Comparison of ENCODE assay signal across 8 mouse cellular contexts in genomic region chr16:44725286-44726223, GRCm38 (mm10). TPM values are rescaled to one million over a fixed set of nuclear protein-coding genes. Genes with fewer than 3 reads are reported as not detected.
DNase-seq lines count a peak whose midpoint lies in the region; TF ChIP-seq lines count a peak whose summit lies in the region.

No protein-coding gene starts in this region.

- peak; percentile 78 to 95 for DNase-seq in adrenal gland, adult (ENCODE audit: inconsistent age in 2 of 2, low spot score in 1 of 2)
- DNase-seq in adrenal gland, postnatal 4 days (ENCODE audit: low spot score in 2 of 2): no peak
- peak; percentile 85 for DNase-seq in embryo, embryonic 10 days (ENCODE audit: low spot score)
- DNase-seq in gastrocnemius, adult 8-10 months (ENCODE audit: low spot score in 2 of 2): peak; percentile 63 to 66
- peak; percentile 91 for DNase-seq in induced T-regulatory cell, adult 2 months (ENCODE audit: low read depth)
- DNase-seq in left cerebral cortex, adult 2 months (ENCODE audit: extremely low spot score in 1 of 2, low spot score in 2 of 2): peak; percentile 74 to 82
- peak; percentile 70 for DNase-seq in right cerebral cortex, postnatal 14 days

- 39% methylated on average over 12 of the region's 14 CpGs for WGBS in macrophage (ENCODE audit: missing documents)

- H3K27ac ChIP-seq in left cerebral cortex, adult 2 months: peak overlapping the region; percentile 95
- peak overlapping the region; percentile 78 for H3K27ac ChIP-seq in macrophage

- H3K36me3 ChIP-seq in macrophage (ENCODE audit: inconsistent target): peaks cover 12% of the 10 kb centered on the region

- H3K79me2 ChIP-seq in macrophage (ENCODE audit: inconsistent target): peaks cover 69% of the 10 kb centered on the region

- intact Hi-C loops in left cerebral cortex, adult 2 months (cut with DNase I): loop anchor here (1.0 to 2.0 kb wide), 3 partner anchors 37 to 399 kb away; no protein-coding TSS in a partner anchor

- peak; percentile 93 for TF ChIP-seq CTCF in left cerebral cortex, adult 2 months (IDR thresholded peaks at IDR 0.05)

- peak overlapping the region; percentile 93 for H3K4me3 ChIP-seq in left cerebral cortex, adult 2 months
- H3K4me3 ChIP-seq in macrophage (ENCODE audit: inconsistent target): peak overlapping the region; percentile 90

RNA-seq across cellular contexts. Expression of gene Nepro, which starts 1.5 kb away (rescaled TPM):
- total RNA-seq in adrenal gland, postnatal 4 days (2021): 10 to 100 TPM; 11.3 to 13.5 TPM
- total RNA-seq in gastrocnemius, adult 8-10 months (2022): 1 to 10 TPM; 2.9 to 5.6 (median 3.3) TPM
- total RNA-seq in left cerebral cortex, adult 2 months (2021): 1 to 10 TPM; 4.8 to 5.0 TPM
- total RNA-seq in macrophage (2018; cell fraction: chromatin; rRNA removed): 10 to 100 TPM; 11.7 to 28.5 (median 21.0) TPM
- 1 to 10 TPM; 3.7 to 8.9 (median 6.0) TPM for total RNA-seq in macrophage (2018; cell fraction: cytosol; rRNA removed)
- total RNA-seq in macrophage (2018; cell fraction: nucleus; rRNA removed): 10 to 100 TPM in 25 of 26 experiments, 1 to 10 TPM in 1; 10.0 to 32.5 (median 15.5) TPM
- 7.2 to 8.6 TPM (median 7.6 TPM) in 3 replicates for polyA plus RNA-seq in macrophage (2018)

RNA-seq across cellular contexts. Expression of gene Gtpbp8, which starts 20.6 kb away (rescaled TPM):
- total RNA-seq in adrenal gland, postnatal 4 days (2021): 10 to 100 TPM; 23.1 to 23.7 TPM
- total RNA-seq in gastrocnemius, adult 8-10 months (2022): 1 to 10 TPM; 4.7 to 9.5 (median 6.7) TPM
- total RNA-seq in left cerebral cortex, adult 2 months (2021): 10 to 100 TPM; 24.4 to 25.7 TPM
- total RNA-seq in macrophage (2018; cell fraction: chromatin; rRNA removed): 10 to 100 TPM in 23 of 26 experiments, 1 to 10 TPM in 3; 6.4 to 59.2 (median 25.5) TPM
- 10 to 100 TPM; 13.9 to 34.7 (median 24.2) TPM for total RNA-seq in macrophage (2018; cell fraction: cytosol; rRNA removed)
- 10 to 100 TPM; 11.5 to 61.5 (median 25.2) TPM for total RNA-seq in macrophage (2018; cell fraction: nucleus; rRNA removed)
- 23.0 to 34.3 TPM (median 27.6 TPM) in 3 replicates for polyA plus RNA-seq in macrophage (2018)

RNA-seq across cellular contexts. Expression of gene Cd200r1, which starts 40.0 kb away (rescaled TPM):
- total RNA-seq in adrenal gland, postnatal 4 days (2021): under 1 TPM; 0.56 to 0.96 TPM
- under 1 TPM in 1 of 4 experiments, not detected in 3; 0.16 TPM for total RNA-seq in gastrocnemius, adult 8-10 months (2022)
- 1 to 10 TPM; 1.0 to 1.1 TPM for total RNA-seq in left cerebral cortex, adult 2 months (2021)
- total RNA-seq in macrophage (2018; cell fraction: chromatin; rRNA removed): 100 to 1,000 TPM in 9 of 26 experiments, 10 to 100 TPM in 16, 1 to 10 TPM in 1; 6.9 to 227 (median 68.2) TPM
- 100 to 1,000 TPM in 13 of 26 experiments, 10 to 100 TPM in 13; 44.5 to 152 (median 99.2) TPM for total RNA-seq in macrophage (2018; cell fraction: cytosol; rRNA removed)
- total RNA-seq in macrophage (2018; cell fraction: nucleus; rRNA removed): 100 to 1,000 TPM in 14 of 26 experiments, 10 to 100 TPM in 12; 42.7 to 338 (median 106) TPM
- 131 to 179 TPM (median 136 TPM) in 3 replicates for polyA plus RNA-seq in macrophage (2018)

Comparison
In these comparisons a context has a peak if more than half of its experiments do, and no peak if none do; other contexts are left out.
1. DNase-seq: peak in adrenal gland, adult (2 of 2), embryo, embryonic 10 days (single experiment), gastrocnemius, adult 8-10 months (2 of 2), induced T-regulatory cell, adult 2 months (single experiment), left cerebral cortex, adult 2 months (2 of 2) and right cerebral cortex, postnatal 14 days (single experiment); none in adrenal gland, postnatal 4 days (0 of 2).